Mouse (Mus musculus) limb, embryonic 15.5 days (tissue): ENCODE measurements around the gene Slc29a3. TPM values are rescaled to one million over a fixed set of nuclear protein-coding genes. Genes with fewer than 3 reads are reported as not detected.

Source experiments
- ATAC-seq: fragments of 200-750 bp; cut with Nextera tagmentation; 2 replicates; pipeline ENCODE4 v1.8.0; 2017; ENCODE audit warnings: low read depth, moderate TSS enrichment; ENCODE audit not compliant: insufficient number of reproducible peaks, low FRiP score, low TSS enrichment
- H3K27ac ChIP-seq: fragments of 300-500 bp; sonication (generic); 2 replicates; pipeline ENCODE4 v1.5.1; 2015; ENCODE audit warnings: moderate library complexity, mild to moderate bottlenecking, inconsistent platforms
- H3K27me3 ChIP-seq: fragments of 300-500 bp; sonication (generic); 2 replicates; pipeline ENCODE4 v1.6.1; 2015; ENCODE audit warnings: inconsistent platforms
- H3K36me3 ChIP-seq: fragments of 300-500 bp; sonication (generic); 2 replicates; pipeline ENCODE4 v1.6.1; 2015; ENCODE audit warnings: inconsistent platforms
- H3K4me1 ChIP-seq: fragments of 300-500 bp; sonication (generic); 2 replicates; pipeline ENCODE4 v1.6.1; 2015; ENCODE audit warnings: inconsistent platforms
- H3K4me2 ChIP-seq: fragments of 300-500 bp; sonication (generic); 2 replicates; pipeline ENCODE4 v1.6.1; 2015; ENCODE audit warnings: mild to moderate bottlenecking, inconsistent platforms
- H3K4me3 ChIP-seq: fragments of 300-500 bp; sonication (generic); 2 replicates; pipeline ENCODE4 v1.5.1; 2015; ENCODE audit warnings: mild to moderate bottlenecking, inconsistent platforms
- H3K9ac ChIP-seq: fragments of 300-500 bp; sonication (generic); 2 replicates; pipeline ENCODE4 v1.6.1; 2015; ENCODE audit warnings: inconsistent platforms
- H3K9me3 ChIP-seq: fragments of 300-500 bp; sonication (generic); 2 replicates; pipeline ENCODE4 v1.6.1; 2016; ENCODE audit warnings: inconsistent platforms
- WGBS: fragments of 180-500 bp; shearing (Covaris S2); methylation state at CpG from one replicate; pipeline ENCODE4 v1.1.7; 2015; 5-methylcytosine and 5-hydroxymethylcytosine counted together
- polyA plus RNA-seq: library from polyadenylated mRNA; unstranded; fragments of >200 nt; fragmentation: Nextera tagmentation; extraction: Ambion mirVana; gene quantifications from 2 replicates; pipeline ENCODE4 v1.2.1, GENCODE M21; 2015

Slc29a3 gene
- polyA plus RNA-seq, 1 experiment from 2014 or later = 16.0 TPM

- no peak for ATAC-seq
- Histone ChIP-seq H3K36me3 (no peaks in the 10 kb centered on the region), H3K4me1 (peaks cover 58% of the 10 kb centered on the region), H3K4me2 (no peak overlapping the region), H3K9me3 (no peaks in the 10 kb centered on the region), H3K27me3 (no peaks in the 10 kb centered on the region), H3K9ac (no peak overlapping the region), H3K27ac (no peak overlapping the region; the same call in 1 of the 2 replicates), H3K4me3 (no peak overlapping the region)
- 41% methylated on average over 10 of the region's 10 CpGs for WGBS
Observed at GRCm38 (mm10) chr10:60792365-60792764, 39.8 kb upstream of the Slc29a3 start.

GRCm38 (mm10) chr10:60790912-60791311 lies 38.3 kb upstream of the Slc29a3 start:
- H3K27me3 ChIP-seq = no peaks in the 10 kb centered on the region
- ATAC-seq = no peak
- no peak overlapping the region for H3K4me3 ChIP-seq
- H3K4me2 ChIP-seq = no peak overlapping the region
- H3K36me3 ChIP-seq = no peaks in the 10 kb centered on the region
- no peaks in the 10 kb centered on the region for H3K9me3 ChIP-seq
- 84% methylated on average over 6 of the region's 6 CpGs for WGBS
- H3K27ac ChIP-seq = no peak overlapping the region
- peaks cover 44% of the 10 kb centered on the region for H3K4me1 ChIP-seq
- H3K9ac ChIP-seq = no peak overlapping the region

GRCm38 (mm10) chr10:60787303-60788074 lies 34.9 kb upstream of the Slc29a3 start:
- H3K27ac ChIP-seq = no peak overlapping the region
- no peak for ATAC-seq
- no peaks in the 10 kb centered on the region for H3K9me3 ChIP-seq
- WGBS = 74% methylated on average over 16 of the region's 16 CpGs
- no peak overlapping the region for H3K4me3 ChIP-seq
- H3K4me1 ChIP-seq = peaks cover 11% of the 10 kb centered on the region
- no peaks in the 10 kb centered on the region for H3K27me3 ChIP-seq
- no peak overlapping the region for H3K9ac ChIP-seq
- no peaks in the 10 kb centered on the region for H3K36me3 ChIP-seq
- no peak overlapping the region for H3K4me2 ChIP-seq

GRCm38 (mm10) chr10:60783608-60784007 lies 31.0 kb upstream of the Slc29a3 start:
- Histone ChIP-seq H3K27me3 (no peaks in the 10 kb centered on the region), H3K4me2 (no peak overlapping the region), H3K9me3 (no peaks in the 10 kb centered on the region), H3K4me3 (no peak overlapping the region), H3K27ac (no peak overlapping the region), H3K36me3 (no peaks in the 10 kb centered on the region), H3K9ac (no peak overlapping the region), H3K4me1 (peaks cover 8% of the 10 kb centered on the region)
- 22% methylated on average over 2 of the region's 2 CpGs for WGBS
- no peak for ATAC-seq

GRCm38 (mm10) chr10:60779628-60780027 lies 27.0 kb upstream of the Slc29a3 start:
- 11% methylated on average over 9 of the region's 9 CpGs for WGBS
- H3K36me3 ChIP-seq = peaks cover 10% of the 10 kb centered on the region
- H3K4me2 ChIP-seq = peak overlapping the region; percentile 32
- no peak for ATAC-seq
- H3K27me3 ChIP-seq = no peaks in the 10 kb centered on the region
- no peaks in the 10 kb centered on the region for H3K9me3 ChIP-seq
- no peak overlapping the region for H3K9ac ChIP-seq
- H3K27ac ChIP-seq = no peak overlapping the region
- H3K4me3 ChIP-seq = no peak overlapping the region
- peaks cover 8% of the 10 kb centered on the region for H3K4me1 ChIP-seq

- no peak for ATAC-seq
- Histone ChIP-seq H3K9me3 (no peaks in the 10 kb centered on the region), H3K9ac (no peak overlapping the region), H3K36me3 (peaks cover 20% of the 10 kb centered on the region), H3K27ac (no peak overlapping the region), H3K4me3 (no peak overlapping the region), H3K4me1 (peaks cover 8% of the 10 kb centered on the region), H3K27me3 (no peaks in the 10 kb centered on the region), H3K4me2 (no peak overlapping the region)
- WGBS = 71% methylated on average over 12 of the region's 12 CpGs
Observed at GRCm38 (mm10) chr10:60778542-60778941, 25.9 kb upstream of the Slc29a3 start.

GRCm38 (mm10) chr10:60775473-60775872 lies 22.9 kb upstream of the Slc29a3 start:
- Histone ChIP-seq H3K9me3 (no peaks in the 10 kb centered on the region), H3K9ac (no peak overlapping the region), H3K4me2 (no peak overlapping the region), H3K4me1 (peaks cover 10% of the 10 kb centered on the region), H3K4me3 (no peak overlapping the region), H3K36me3 (peaks cover 37% of the 10 kb centered on the region), H3K27ac (no peak overlapping the region), H3K27me3 (no peaks in the 10 kb centered on the region)
- 74% methylated on average over 6 of the region's 6 CpGs for WGBS
- no peak for ATAC-seq

- H3K27ac ChIP-seq = no peak overlapping the region
- H3K4me1 ChIP-seq = 0 out of 2 replicates have a peak, but pooled peaks cover 3% of the 10 kb centered on the region
- no peak overlapping the region for H3K4me3 ChIP-seq
- WGBS = 94% methylated on average over 13 of the region's 13 CpGs
- no peak overlapping the region for H3K9ac ChIP-seq
- no peaks in the 10 kb centered on the region for H3K27me3 ChIP-seq
- no peak overlapping the region for H3K4me2 ChIP-seq
- no peak for ATAC-seq
- no peaks in the 10 kb centered on the region for H3K9me3 ChIP-seq
- peaks cover 37% of the 10 kb centered on the region for H3K36me3 ChIP-seq
Observed at GRCm38 (mm10) chr10:60774616-60775015, 22.0 kb upstream of the Slc29a3 start.

- Histone ChIP-seq H3K9me3 (no peaks in the 10 kb centered on the region), H3K27ac (no peak overlapping the region), H3K36me3 (peaks cover 48% of the 10 kb centered on the region), H3K4me1 (0 out of 2 replicates have a peak, but pooled peaks cover 3% of the 10 kb centered on the region), H3K4me2 (no peak overlapping the region), H3K9ac (no peak overlapping the region), H3K27me3 (no peaks in the 10 kb centered on the region), H3K4me3 (no peak overlapping the region)
- 47% methylated on average over 4 of the region's 4 CpGs for WGBS
- ATAC-seq = no peak
Observed at GRCm38 (mm10) chr10:60770855-60771254, 18.3 kb upstream of the Slc29a3 start.

- ATAC-seq = no peak
- Histone ChIP-seq H3K9ac (no peak overlapping the region), H3K36me3 (peaks cover 46% of the 10 kb centered on the region), H3K27ac (no peak overlapping the region), H3K27me3 (no peaks in the 10 kb centered on the region), H3K4me1 (0 out of 2 replicates have a peak, but pooled peaks cover 3% of the 10 kb centered on the region), H3K4me3 (no peak overlapping the region), H3K4me2 (no peak overlapping the region), H3K9me3 (no peaks in the 10 kb centered on the region)
- 86% methylated on average over 7 of the region's 7 CpGs for WGBS
Observed at GRCm38 (mm10) chr10:60768614-60769013, 16.0 kb upstream of the Slc29a3 start.

GRCm38 (mm10) chr10:60767400-60767799 lies 14.8 kb upstream of the Slc29a3 start:
- 85% methylated on average over 7 of the region's 7 CpGs for WGBS
- Histone ChIP-seq H3K4me2 (no peak overlapping the region), H3K36me3 (peaks cover 38% of the 10 kb centered on the region)

GRCm38 (mm10) chr10:60762126-60762525 lies 9.5 kb upstream of the Slc29a3 start:
- no peak for ATAC-seq
- Histone ChIP-seq H3K9me3 (no peaks in the 10 kb centered on the region), H3K36me3 (peaks cover 24% of the 10 kb centered on the region; the same call in 1 of the 2 replicates), H3K4me2 (no peak overlapping the region), H3K27ac (no peak overlapping the region), H3K4me3 (no peak overlapping the region), H3K9ac (no peak overlapping the region), H3K4me1 (no peaks in the 10 kb centered on the region), H3K27me3 (no peaks in the 10 kb centered on the region)
- WGBS = 70% methylated on average over 1 of the region's 1 CpGs

More at GRCm38 (mm10) chr10:60767400-60767799, 14.8 kb upstream of the Slc29a3 start:
- Histone ChIP-seq H3K27me3 (no peaks in the 10 kb centered on the region), H3K4me1 (0 out of 2 replicates have a peak, but pooled peaks cover 3% of the 10 kb centered on the region), H3K9ac (no peak overlapping the region), H3K27ac (no peak overlapping the region), H3K4me3 (no peak overlapping the region), H3K9me3 (no peaks in the 10 kb centered on the region)
- no peak for ATAC-seq
